Mouse (Mus musculus): ENCODE data around the gene Cdk1.

Gene Cdk1

DNA sequence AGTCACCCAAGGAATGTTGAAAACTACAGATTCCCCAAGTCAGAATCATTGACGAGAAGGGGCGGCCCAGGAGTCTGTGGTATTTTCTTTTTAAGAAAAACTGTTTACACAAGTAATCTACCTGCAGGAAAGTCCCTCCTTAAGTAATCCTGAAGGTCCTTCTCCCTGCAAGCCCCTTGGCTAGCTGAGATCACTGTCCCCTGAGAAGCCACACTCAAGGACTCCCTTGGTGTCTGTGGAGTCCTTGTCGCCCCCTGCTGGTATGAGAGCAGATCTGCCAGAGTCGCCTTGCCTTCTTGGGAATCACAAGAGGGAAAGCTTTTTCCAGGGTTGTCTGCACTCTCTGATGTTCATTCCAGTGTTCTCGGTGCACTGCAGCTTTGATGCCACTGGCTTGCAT is 45.7 kb downstream of the Cdk1 start:
- DNase-seq (ENCODE audit: low spot score in 2 of 2) = peak; percentile 17 to 28

DNA sequence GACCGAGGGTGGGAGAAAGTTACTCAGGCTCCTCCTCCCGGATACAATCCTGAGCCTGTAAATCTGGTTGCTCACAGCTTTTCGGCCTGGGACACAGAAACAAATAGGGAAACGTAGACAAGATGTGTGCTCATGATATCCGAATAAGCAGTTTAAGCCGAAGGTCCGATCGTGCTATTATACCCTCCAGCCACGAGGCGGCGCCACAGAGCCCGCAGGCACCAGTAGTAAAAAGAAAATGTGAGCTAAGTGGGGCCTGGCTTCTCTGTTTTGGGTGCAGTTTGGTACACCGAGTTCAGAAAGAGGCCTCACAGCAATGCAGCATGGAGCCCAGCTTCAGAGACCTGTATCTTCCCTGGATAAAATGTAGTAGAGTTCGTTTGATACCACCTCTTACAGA is 46.5 kb downstream of the Cdk1 start:
- DNase-seq (ENCODE audit: low spot score in 2 of 2) = peak; percentile 2 to 43

DNA sequence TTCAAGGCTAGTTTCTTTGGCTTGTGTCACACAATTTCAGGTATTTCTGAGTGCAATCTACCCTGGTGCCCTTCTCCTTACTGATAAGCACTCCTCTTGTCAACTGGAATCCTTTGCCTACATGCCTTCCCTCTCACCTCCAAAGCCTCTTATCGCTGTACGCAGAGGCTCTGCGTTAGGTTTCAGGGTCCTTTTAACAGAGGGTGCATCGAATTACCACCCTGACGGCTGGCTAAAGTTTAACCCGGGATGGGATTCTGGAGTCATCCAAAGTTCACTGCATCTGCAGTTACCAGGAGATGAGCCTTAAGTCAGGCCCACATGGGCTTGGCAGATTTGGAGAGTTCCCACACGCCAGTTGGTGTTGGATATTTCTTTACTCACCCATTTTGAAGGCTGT is 47.1 kb downstream of the Cdk1 start:
- DNase-seq (ENCODE audit: low spot score in 2 of 2) = no peak

DNA sequence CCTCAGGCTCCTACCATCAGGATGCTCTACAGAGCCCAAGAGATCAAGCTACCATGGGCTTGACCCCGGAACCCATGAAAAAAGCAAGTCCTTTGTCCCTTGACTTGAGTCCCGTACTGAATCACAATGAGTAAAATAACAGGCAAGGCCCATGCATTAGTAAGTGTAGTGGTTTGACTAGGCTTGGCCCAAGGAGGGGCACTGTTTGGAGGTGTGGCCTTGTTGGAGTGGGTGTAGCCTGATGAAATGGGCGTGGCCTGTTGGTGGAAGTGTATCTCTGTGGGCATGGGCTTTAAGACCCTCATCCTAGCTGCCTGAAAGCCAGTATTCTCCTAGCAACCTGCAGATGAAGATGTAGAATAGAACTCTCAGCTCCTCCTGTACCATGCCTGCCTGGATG is 47.9 kb downstream of the Cdk1 start:
- no peak for DNase-seq (ENCODE audit: low spot score in 2 of 2)

DNA sequence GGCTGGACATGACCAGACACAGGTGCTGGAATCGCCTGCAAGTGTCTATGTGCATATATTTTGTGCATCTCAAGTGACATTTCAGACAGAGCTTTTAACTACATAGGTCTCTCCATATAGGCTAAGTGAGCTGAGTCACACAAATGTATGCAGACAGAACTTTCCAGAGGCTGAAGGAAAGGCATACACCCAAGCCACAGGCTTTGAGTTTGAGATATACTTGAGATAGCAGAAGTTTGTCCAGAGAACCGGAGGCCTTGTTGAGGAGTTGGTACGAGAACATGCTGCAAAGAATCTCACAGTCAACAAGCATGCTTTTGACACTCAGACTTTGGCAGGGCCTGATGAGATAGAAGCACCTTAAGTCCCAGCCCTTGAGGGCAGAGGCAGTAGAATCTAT is 50.1 kb downstream of the Cdk1 start:
- no peak for DNase-seq (ENCODE audit: low spot score in 2 of 2)

DNA sequence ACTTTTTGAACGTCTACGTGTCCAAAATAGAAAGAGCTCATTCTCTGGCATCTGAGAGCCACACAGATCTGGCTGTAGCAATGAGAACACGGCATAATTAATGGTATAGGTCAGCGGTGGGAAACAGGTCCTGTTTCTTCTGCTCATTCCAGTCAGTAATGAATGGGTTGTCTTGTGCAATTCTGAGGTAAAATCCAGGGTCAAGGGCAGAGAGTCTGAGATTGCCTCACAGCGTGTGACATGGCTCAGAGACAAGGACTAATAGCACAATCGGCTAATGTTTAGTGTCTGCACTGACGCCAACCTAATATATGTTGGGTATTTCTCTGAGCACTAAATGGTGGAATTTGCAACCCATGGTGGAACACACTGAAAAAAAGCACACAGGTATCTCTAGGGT is 52.8 kb downstream of the Cdk1 start:
- no peak for DNase-seq (ENCODE audit: low spot score in 2 of 2)

DNA sequence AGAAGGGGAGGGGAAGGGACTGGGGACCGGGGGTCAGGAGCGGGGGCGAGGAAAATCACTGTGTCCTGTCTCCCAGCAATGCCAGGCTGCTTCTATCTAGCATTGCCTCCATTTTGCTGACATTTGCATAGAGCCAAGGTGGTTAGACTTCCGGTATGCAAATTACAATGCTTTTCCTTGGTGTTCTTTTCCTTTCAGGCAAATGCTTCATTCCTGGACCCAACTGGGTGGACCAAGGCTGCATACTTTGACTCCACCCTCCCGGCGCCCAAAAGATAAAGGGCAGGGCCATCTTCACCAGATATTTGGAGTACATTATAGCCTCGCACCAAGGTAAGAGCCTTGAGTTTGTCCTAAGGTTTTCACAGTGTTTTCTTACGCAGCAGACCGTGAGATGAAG is 56.8 kb downstream of the Cdk1 start:
- DNase-seq (ENCODE audit: low spot score in 2 of 2) = no peak

DNA sequence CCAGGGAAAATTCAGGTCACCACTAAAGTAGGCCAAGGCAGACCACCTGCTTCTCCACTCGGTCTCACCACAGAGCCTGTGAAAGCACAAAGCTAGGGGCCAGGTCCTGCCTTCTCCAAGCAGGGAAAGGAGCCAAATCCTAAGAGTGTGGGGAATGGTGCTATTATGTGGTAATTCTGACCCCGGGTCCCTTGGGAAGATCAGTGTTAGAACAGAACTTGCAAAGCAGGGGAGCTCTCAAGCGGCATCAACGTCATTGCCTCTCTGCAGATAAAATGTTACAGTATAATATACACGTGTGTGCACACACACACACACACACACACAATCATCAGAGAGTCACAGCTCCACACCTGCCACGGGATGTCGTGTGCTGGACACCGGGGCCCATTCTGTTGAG is 62.0 kb downstream of the Cdk1 start:
- DNase-seq (ENCODE audit: low spot score in 2 of 2) = no peak

DNA sequence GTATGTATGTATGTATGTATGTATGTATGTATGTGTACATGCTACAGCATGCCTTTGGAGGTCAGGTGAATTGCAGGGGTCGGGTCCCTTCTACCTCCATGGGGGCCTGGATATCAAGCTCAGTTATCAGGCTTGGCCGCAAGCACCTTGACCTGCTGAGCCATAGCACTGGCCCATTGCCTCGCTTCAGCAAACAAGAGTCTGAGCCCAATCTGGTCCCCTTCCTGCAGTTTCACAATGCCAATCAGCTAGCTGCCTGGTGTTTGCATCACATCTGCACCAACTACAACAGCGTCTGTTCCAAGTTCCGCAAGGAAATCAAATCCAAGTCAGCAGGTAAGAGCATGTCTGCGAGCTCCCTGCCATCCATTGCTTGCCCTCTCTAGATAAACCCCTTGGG is 64.0 kb downstream of the Cdk1 start:
- DNase-seq (ENCODE audit: low spot score in 2 of 2) = no peak

DNA sequence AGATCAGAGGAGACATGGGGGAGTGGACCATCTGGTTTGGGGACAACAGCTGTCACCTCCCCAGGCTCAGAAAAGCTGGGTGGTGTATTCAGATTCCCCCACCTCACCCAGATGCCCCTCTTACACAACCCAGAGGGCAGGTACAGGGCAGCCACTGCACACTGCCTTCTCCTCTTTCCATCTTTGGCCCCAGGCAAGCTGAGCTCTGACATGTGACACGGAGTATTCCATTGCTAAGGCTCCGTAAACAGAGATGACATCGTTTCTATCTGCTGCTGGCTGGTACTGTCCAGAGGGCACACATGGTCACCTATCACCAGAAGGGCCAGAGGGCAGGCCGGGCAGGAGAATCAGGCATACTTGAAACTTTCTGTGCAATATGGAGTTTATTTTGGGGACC is 64.7 kb downstream of the Cdk1 start:
- no peak for DNase-seq (ENCODE audit: low spot score in 2 of 2)

DNA sequence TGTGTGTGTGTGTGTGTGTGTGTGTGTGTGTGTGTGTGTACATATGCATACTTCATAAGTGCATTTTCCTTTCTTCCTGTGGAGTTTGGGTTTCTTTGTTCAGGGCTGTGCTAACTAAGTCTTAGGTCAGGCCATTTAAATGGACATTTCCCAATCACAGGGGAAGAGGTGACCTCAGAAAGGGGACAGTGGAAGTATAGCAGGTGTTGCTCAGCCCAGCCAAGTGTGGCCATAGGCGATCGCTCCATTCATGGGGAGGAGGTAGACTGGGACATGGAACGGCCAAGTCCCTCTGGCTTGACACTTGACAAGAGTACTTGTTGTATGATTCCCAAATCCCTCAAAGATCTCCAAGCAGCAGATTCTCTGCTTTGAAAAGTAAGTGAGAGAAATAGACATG is 65.8 kb downstream of the Cdk1 start:
- no peak for DNase-seq (ENCODE audit: low spot score in 2 of 2)

Data from natural killer cell, adult 2 months (primary cell).